Comparison of ENCODE assay signal across 16 mouse cellular contexts in the genomic region with DNA sequence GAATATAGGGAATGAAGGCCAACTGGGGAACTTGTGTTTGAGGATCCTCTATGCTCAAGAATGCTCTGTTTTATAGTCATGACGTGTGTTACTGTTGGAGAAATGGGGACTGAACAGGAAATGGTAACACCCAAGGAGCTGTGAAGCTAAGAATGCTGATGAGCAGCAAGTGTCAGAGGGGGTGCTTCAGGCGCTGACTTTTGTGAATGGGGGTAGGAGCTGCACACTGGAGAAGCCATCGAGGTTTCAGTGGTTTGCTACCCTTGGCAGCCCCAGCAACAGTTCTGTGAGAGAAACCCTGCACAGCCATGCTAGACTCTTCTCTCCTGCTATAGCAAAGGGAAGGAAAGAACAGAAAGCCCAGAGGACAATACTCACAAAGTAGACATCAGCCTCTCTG.
DNase-seq lines count a peak whose midpoint lies in the region; ATAC-seq lines count a peak whose summit lies in the region.
"Had no signal": no experiment of that assay in that cellular context is flagged by ENCODE, and none has a peak within 500 bp of the region (broad histone marks: within the 10 kb centered on the region; RNA-seq: fewer than 3 reads in every experiment).

No protein-coding gene starts in this region.

- peaks cover 87% of the 10 kb centered on the region for H3K4me1 ChIP-seq in megakaryocyte, embryonic 14.5 days
- peaks cover 7% of the 10 kb centered on the region for H3K4me1 ChIP-seq in brown adipose tissue, adult 24 weeks (ENCODE audit: control insufficient read depth, insufficient read depth, insufficient read length, low read length)
- no peaks in the 10 kb centered on the region for H3K4me1 ChIP-seq in forebrain, embryonic 14.5 days (ENCODE audit: control insufficient read depth, insufficient read depth, low read length)

- no peak overlapping the region for H3K4me2 ChIP-seq in forebrain, embryonic 14.5 days (ENCODE audit: low read length)
- H3K4me2 ChIP-seq: forebrain, embryonic 13.5 days; heart, embryonic 12.5 days; hindbrain, embryonic 14.5 days had no signal

- no peaks in the 10 kb centered on the region for H3K9me3 ChIP-seq in megakaryocyte, embryonic 14.5 days
- no peaks in the 10 kb centered on the region for H3K9me3 ChIP-seq in forebrain, embryonic 14.5 days (replicated peaks; ENCODE audit: control insufficient read depth, low read length)
- H3K9me3 ChIP-seq: embryonic facial prominence, embryonic 10.5 days; forebrain, embryonic 13.5 days; heart, embryonic 12.5 days; hindbrain, embryonic 10.5 days had no signal

- H3K9ac ChIP-seq in forebrain, embryonic 14.5 days (ENCODE audit: low read length), result no peak overlapping the region
- H3K9ac ChIP-seq: forebrain, embryonic 13.5 days; heart, embryonic 12.5 days; hindbrain, embryonic 14.5 days had no signal

- H3K4me3 ChIP-seq in megakaryocyte, embryonic 14.5 days (replicated peaks), result peak overlapping the region; percentile 23
- H3K4me3 ChIP-seq in brown adipose tissue, adult 24 weeks (ENCODE audit: insufficient read depth, low read depth, low read length), result no peak overlapping the region
- no peak overlapping the region for H3K4me3 ChIP-seq in forebrain, embryonic 14.5 days (ENCODE audit: low read depth, low read length)
- H3K4me3 ChIP-seq: embryonic facial prominence, embryonic 10.5 days; forebrain, embryonic 13.5 days; heart, embryonic 12.5 days; hindbrain, embryonic 10.5 days had no signal

- WGBS in forebrain, embryonic 14.5 days, result 88% methylated on average over 3 of the region's 3 CpGs

- H3K27me3 ChIP-seq in megakaryocyte, embryonic 14.5 days (replicated peaks), result no peaks in the 10 kb centered on the region
- H3K27me3 ChIP-seq in forebrain, embryonic 14.5 days (replicated peaks; ENCODE audit: control insufficient read depth, insufficient read depth, low read length), result no peaks in the 10 kb centered on the region
- H3K27me3 ChIP-seq: forebrain, embryonic 13.5 days; heart, embryonic 12.5 days had no signal

- H3K27ac ChIP-seq in brown adipose tissue, adult 24 weeks (replicated peaks; ENCODE audit: low read depth, low read length), result 0 out of 2 replicates have a peak overlapping the region, but pooled peaks have one; percentile 13
- H3K27ac ChIP-seq in forebrain, embryonic 14.5 days (ENCODE audit: low read depth, low read length), result no peak overlapping the region
- H3K27ac ChIP-seq: embryonic facial prominence, embryonic 10.5 days; forebrain, embryonic 13.5 days; hindbrain, embryonic 10.5 days; hindbrain, embryonic 14.5 days had no signal

- peak; percentile 51 for DNase-seq in T-cell, adult 2 months (ENCODE audit: low spot score)
- DNase-seq in naive thymus-derived CD4-positive, alpha-beta T cell, adult 2 months (ENCODE audit: low read depth), result peak; percentile 37
- DNase-seq in forebrain, embryonic 14.5 days (ENCODE audit: low spot score), result no peak
- DNase-seq in left cerebral cortex, adult 9 months (ENCODE audit: low spot score in 2 of 2), result no peak
- no peak for DNase-seq in lung, postnatal 25 days (ENCODE audit: low spot score)
- DNase-seq: adrenal gland, adult 2 months; adrenal gland, postnatal 25 days; gastrocnemius, postnatal 14 days had no signal

- H3K36me3 ChIP-seq in megakaryocyte, embryonic 14.5 days (replicated peaks; ENCODE audit: low read length), result peaks cover 91% of the 10 kb centered on the region
- peaks cover 36% of the 10 kb centered on the region for H3K36me3 ChIP-seq in forebrain, embryonic 14.5 days (ENCODE audit: control insufficient read depth, insufficient read depth, low read length)

- no peak for ATAC-seq in megakaryocyte, adult 5-6 weeks (ENCODE audit: poor library complexity, severe bottlenecking)
- no peak for ATAC-seq in forebrain, embryonic 14.5 days
- ATAC-seq: forebrain, embryonic 13.5 days had no signal

Comparison
In these comparisons a context has a peak if more than half of its experiments do, and no peak if none do; other contexts are left out.
1. DNase-seq: peak in T-cell, adult 2 months (single experiment) and naive thymus-derived CD4-positive, alpha-beta T cell, adult 2 months (single experiment); none in forebrain, embryonic 14.5 days (single experiment), left cerebral cortex, adult 9 months (0 of 2) and lung, postnatal 25 days (single experiment).